Mouse (Mus musculus) CD4-positive helper T cell, adult 2 months (primary cell): ENCODE measurements around the gene Gm6034.
"Not testable (repeated sequence)": the region's sequence is repeated elsewhere in the genome, so short reads cannot be mapped to it uniquely, and the experiment has no call there.

Source experiments
- DNase-seq: peaks from one replicate; pipeline ENCODE4 v3.0.0-alpha.2; 2012; ENCODE audit warnings: low read depth, missing footprints, low spot score

Gm6034 gene

GRCm38 (mm10) chr17:36042610-36043169 lies at the start of gene Gm6034, which contains the start of gene H2-T22:
Gene Gm6034 (plus strand): TSS chr17:36042961.
Gene H2-T22 (minus strand): TSS chr17:36042747.
- peak; percentile 97 for DNase-seq

- DNase-seq = peak; percentile 91
These were observed 49.1 kb upstream of the Gm6034 start for GRCm38 (mm10) chr17:35993675-35994074.

GRCm38 (mm10) chr17:35994175-35994878 lies 48.4 kb upstream of the Gm6034 start:
- peak; percentile 86 for DNase-seq

- DNase-seq = peak; percentile 45
These were observed 47.9 kb upstream of the Gm6034 start for GRCm38 (mm10) chr17:35994879-35995240.

- DNase-seq = peak; percentile 97
These were observed 45.8 kb upstream of the Gm6034 start for GRCm38 (mm10) chr17:35996949-35997348.

GRCm38 (mm10) chr17:35997713-35998510 lies 44.8 kb upstream of the Gm6034 start:
- peak; percentile 88 for DNase-seq

- DNase-seq = peak; percentile 65
These were observed 44.0 kb upstream of the Gm6034 start for GRCm38 (mm10) chr17:35998545-35999305.

- DNase-seq = peak; percentile 90
These were observed 43.4 kb upstream of the Gm6034 start for GRCm38 (mm10) chr17:35999356-35999755.

- peak; percentile 46 for DNase-seq
These were observed 42.4 kb upstream of the Gm6034 start for GRCm38 (mm10) chr17:36000349-36000748.

- DNase-seq = peak; percentile 86
These were observed 41.5 kb upstream of the Gm6034 start for GRCm38 (mm10) chr17:36001121-36001897.

- DNase-seq = peak; percentile 85
These were observed 40.8 kb upstream of the Gm6034 start for GRCm38 (mm10) chr17:36001966-36002365.

- peak; percentile 61 for DNase-seq
These were observed 39.4 kb upstream of the Gm6034 start for GRCm38 (mm10) chr17:36003331-36003730.

GRCm38 (mm10) chr17:36004409-36004808 lies 38.4 kb upstream of the Gm6034 start:
- not testable (repeated sequence) for DNase-seq

- DNase-seq = no peak
These were observed 27.8 kb upstream of the Gm6034 start for GRCm38 (mm10) chr17:36014977-36015376.

GRCm38 (mm10) chr17:36017046-36017445 lies 25.7 kb upstream of the Gm6034 start:
- DNase-seq = no peak

GRCm38 (mm10) chr17:36018979-36019378 lies 23.8 kb upstream of the Gm6034 start:
- DNase-seq = no peak

- DNase-seq = no peak
These were observed 23.2 kb upstream of the Gm6034 start for GRCm38 (mm10) chr17:36019519-36019918.

- DNase-seq = peak; percentile 94
These were observed 22.3 kb upstream of the Gm6034 start, which contains the start of gene H2-T24 for GRCm38 (mm10) chr17:36020191-36021073. Gene H2-T24 (minus strand): TSS chr17:36020560.

- DNase-seq = no peak
These were observed 21.5 kb upstream of the Gm6034 start for GRCm38 (mm10) chr17:36021309-36021708.

- no peak for DNase-seq
These were observed 20.7 kb upstream of the Gm6034 start for GRCm38 (mm10) chr17:36022098-36022497.
